Mouse (Mus musculus): ENCODE results near the gene Nmur1. TPM values are rescaled to one million over a fixed set of nuclear protein-coding genes. Genes with fewer than 3 reads are reported as not detected.

Nmur1 gene
- polyA plus RNA-seq, 1 experiment from 2014 or later, result not detected

DNA sequence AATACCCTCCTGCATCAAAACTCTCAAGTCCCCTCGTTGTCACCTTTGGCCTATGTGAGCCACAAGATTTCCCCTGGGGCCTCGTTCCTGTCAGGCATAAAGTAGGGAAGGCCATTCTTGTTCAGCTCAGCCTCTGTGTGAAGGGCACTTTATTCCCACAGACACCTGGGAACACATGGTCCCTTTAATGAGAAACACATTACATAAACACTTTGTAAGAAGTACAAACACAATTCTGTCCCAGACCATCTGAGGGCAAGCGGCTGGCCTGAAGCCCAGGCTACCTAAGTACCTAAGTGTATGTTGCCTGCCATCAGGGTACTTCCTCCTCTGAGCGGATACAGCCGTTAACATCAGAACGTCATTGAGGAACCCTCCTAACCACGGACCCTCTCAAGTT is 27.8 kb downstream of the Nmur1 start:
- DNase-seq (no peak), ATAC-seq (no peak)
- Histone ChIP-seq H3K4me2 (ENCODE audit: low read depth, low read length) (no peak overlapping the region), H3K27me3 (ENCODE audit: insufficient read depth, low read length) (no peaks in the 10 kb centered on the region), H3K4me3 (ENCODE audit: low read depth, low read length) (no peak overlapping the region), H3K4me1 (ENCODE audit: insufficient read depth) (peaks cover 8% of the 10 kb centered on the region; the same call in 1 of the 2 replicates), H3K9ac (replicated peaks) (no peak overlapping the region), H3K9me3 (ENCODE audit: low read length) (no peaks in the 10 kb centered on the region), H3K27ac (ENCODE audit: low read depth) (peak overlapping the region; percentile 23; the same call in 1 of the 2 replicates), H3K36me3 (replicated peaks; ENCODE audit: insufficient read depth, low read length) (no peaks in the 10 kb centered on the region)
- no peak for TF ChIP-seq EP300 (IDR thresholded peaks at IDR 0.05; ENCODE audit: low read depth)
- TF ChIP-seq CTCF (IDR thresholded peaks at IDR 0.05; ENCODE audit: low read depth), result no peak
- WGBS (ENCODE audit: insufficient replicate concordance), result 45% methylated on average over 7 of the region's 7 CpGs

- no peak for ATAC-seq
- Histone ChIP-seq H3K36me3 (replicated peaks; ENCODE audit: insufficient read depth, low read length) (no peaks in the 10 kb centered on the region), H3K9ac (replicated peaks) (no peak overlapping the region)
These were observed 28.4 kb downstream of the Nmur1 start for GRCm38 (mm10) chr1:86397621-86398020.

DNA sequence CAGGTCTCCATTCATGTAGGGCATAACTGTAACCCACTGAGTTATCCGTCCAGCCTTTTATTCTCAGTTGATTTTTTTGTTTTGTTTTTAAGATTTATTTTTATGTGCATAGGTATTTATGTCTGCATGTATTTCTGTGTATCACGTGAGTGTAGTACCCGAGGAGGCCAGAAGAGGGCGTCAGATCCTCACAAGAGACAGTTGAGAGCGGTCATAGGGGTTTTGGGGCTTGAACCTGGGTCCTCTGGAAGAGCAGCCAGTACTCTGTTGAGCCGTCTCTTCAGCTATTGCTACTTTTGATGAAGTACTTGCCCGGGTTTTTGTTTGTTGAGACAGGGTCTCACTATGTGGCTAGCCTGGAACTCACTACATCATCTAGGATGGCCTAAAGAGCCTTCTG is 30.1 kb downstream of the Nmur1 start:
- Histone ChIP-seq H3K9ac (replicated peaks) (no peak overlapping the region), H3K36me3 (replicated peaks; ENCODE audit: insufficient read depth, low read length) (no peaks in the 10 kb centered on the region), H3K9me3 (ENCODE audit: low read length) (no peaks in the 10 kb centered on the region), H3K4me3 (ENCODE audit: low read depth, low read length) (no peak overlapping the region), H3K4me1 (ENCODE audit: insufficient read depth) (peaks cover 8% of the 10 kb centered on the region; the same call in 1 of the 2 replicates), H3K27me3 (ENCODE audit: insufficient read depth, low read length) (no peaks in the 10 kb centered on the region), H3K4me2 (ENCODE audit: low read depth, low read length) (no peak overlapping the region), H3K27ac (ENCODE audit: low read depth) (no peak overlapping the region)
- peak; percentile 42 for DNase-seq
- 65% methylated on average over 7 of the region's 7 CpGs for WGBS (ENCODE audit: insufficient replicate concordance)
- no peak for ATAC-seq
- no peak for TF ChIP-seq EP300 (IDR thresholded peaks at IDR 0.05; ENCODE audit: low read depth)
- TF ChIP-seq CTCF (IDR thresholded peaks at IDR 0.05; ENCODE audit: low read depth), result peak; percentile 53

More at GRCm38 (mm10) chr1:86397621-86398020, 28.4 kb downstream of the Nmur1 start:
- no peak overlapping the region for H3K4me2 ChIP-seq (ENCODE audit: low read depth, low read length)
- no peak overlapping the region for H3K4me3 ChIP-seq (ENCODE audit: low read depth, low read length)
- DNase-seq, result no peak
- H3K4me1 ChIP-seq (ENCODE audit: insufficient read depth), result peaks cover 8% of the 10 kb centered on the region; the same call in 1 of the 2 replicates
- H3K27me3 ChIP-seq (ENCODE audit: insufficient read depth, low read length), result no peaks in the 10 kb centered on the region
- H3K27ac ChIP-seq (ENCODE audit: low read depth), result peak overlapping the region; percentile 23; the same call in 1 of the 2 replicates
- TF ChIP-seq CTCF (IDR thresholded peaks at IDR 0.05; ENCODE audit: low read depth), result no peak
- TF ChIP-seq EP300 (IDR thresholded peaks at IDR 0.05; ENCODE audit: low read depth), result no peak
- WGBS (ENCODE audit: insufficient replicate concordance), result 78% methylated on average over 8 of the region's 8 CpGs
- H3K9me3 ChIP-seq (ENCODE audit: low read length), result no peaks in the 10 kb centered on the region

- DNase-seq, result no peak
- 49% methylated on average over 3 of the region's 3 CpGs for WGBS (ENCODE audit: insufficient replicate concordance)
These were observed 31.8 kb downstream of the Nmur1 start for GRCm38 (mm10) chr1:86394246-86394645.

DNA sequence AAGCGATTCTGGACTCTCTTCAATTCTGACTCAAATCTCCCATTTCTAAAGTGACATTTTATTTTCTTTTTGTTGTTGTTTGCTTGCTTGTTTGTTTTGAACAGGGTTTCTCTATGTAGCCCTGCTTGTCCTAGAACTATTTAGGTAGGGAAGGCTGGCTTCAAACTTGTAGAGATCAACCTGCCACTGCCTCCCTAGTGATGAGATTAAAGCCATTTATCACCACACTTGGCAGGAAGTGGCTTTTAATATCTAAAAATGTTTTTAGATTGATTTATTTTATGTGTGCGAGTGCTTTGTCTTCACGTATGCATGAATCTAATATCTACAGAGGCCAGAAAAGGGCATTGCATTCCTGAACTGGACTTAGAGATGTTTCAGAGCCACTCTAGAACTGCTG is 32.8 kb downstream of the Nmur1 start:
- no peaks in the 10 kb centered on the region for H3K27me3 ChIP-seq (ENCODE audit: insufficient read depth, low read length)
- no peak overlapping the region for H3K27ac ChIP-seq (ENCODE audit: low read depth)
- H3K9ac ChIP-seq (replicated peaks), result no peak overlapping the region
- H3K4me3 ChIP-seq (ENCODE audit: low read depth, low read length), result no peak overlapping the region
- no peaks in the 10 kb centered on the region for H3K9me3 ChIP-seq (ENCODE audit: low read length)
- H3K36me3 ChIP-seq (replicated peaks; ENCODE audit: insufficient read depth, low read length), result no peaks in the 10 kb centered on the region
- H3K4me2 ChIP-seq (ENCODE audit: low read depth, low read length), result no peak overlapping the region
- 55% methylated on average over 3 of the region's 3 CpGs for WGBS (ENCODE audit: insufficient replicate concordance)
- 0 out of 2 replicates have a peak, but pooled peaks cover 3% of the 10 kb centered on the region for H3K4me1 ChIP-seq (ENCODE audit: insufficient read depth)
- ATAC-seq, result no peak
- no peak for DNase-seq
- TF ChIP-seq EP300 (IDR thresholded peaks at IDR 0.05; ENCODE audit: low read depth) (no peak), CTCF (IDR thresholded peaks at IDR 0.05; ENCODE audit: low read depth) (no peak)

More at GRCm38 (mm10) chr1:86394246-86394645, 31.8 kb downstream of the Nmur1 start:
- no peak overlapping the region for H3K4me3 ChIP-seq (ENCODE audit: low read depth, low read length)
- H3K36me3 ChIP-seq (replicated peaks; ENCODE audit: insufficient read depth, low read length), result no peaks in the 10 kb centered on the region
- H3K4me2 ChIP-seq (ENCODE audit: low read depth, low read length), result no peak overlapping the region
- H3K9ac ChIP-seq (replicated peaks), result no peak overlapping the region
- H3K9me3 ChIP-seq (ENCODE audit: low read length), result no peaks in the 10 kb centered on the region
- H3K27ac ChIP-seq (ENCODE audit: low read depth), result no peak overlapping the region
- TF ChIP-seq EP300 (IDR thresholded peaks at IDR 0.05; ENCODE audit: low read depth) (no peak), CTCF (IDR thresholded peaks at IDR 0.05; ENCODE audit: low read depth) (no peak)
- H3K27me3 ChIP-seq (ENCODE audit: insufficient read depth, low read length), result no peaks in the 10 kb centered on the region
- peaks cover 8% of the 10 kb centered on the region; the same call in 1 of the 2 replicates for H3K4me1 ChIP-seq (ENCODE audit: insufficient read depth)
- ATAC-seq, result 0 out of 2 replicates have a peak, but pooled peaks have one; percentile 8

DNA sequence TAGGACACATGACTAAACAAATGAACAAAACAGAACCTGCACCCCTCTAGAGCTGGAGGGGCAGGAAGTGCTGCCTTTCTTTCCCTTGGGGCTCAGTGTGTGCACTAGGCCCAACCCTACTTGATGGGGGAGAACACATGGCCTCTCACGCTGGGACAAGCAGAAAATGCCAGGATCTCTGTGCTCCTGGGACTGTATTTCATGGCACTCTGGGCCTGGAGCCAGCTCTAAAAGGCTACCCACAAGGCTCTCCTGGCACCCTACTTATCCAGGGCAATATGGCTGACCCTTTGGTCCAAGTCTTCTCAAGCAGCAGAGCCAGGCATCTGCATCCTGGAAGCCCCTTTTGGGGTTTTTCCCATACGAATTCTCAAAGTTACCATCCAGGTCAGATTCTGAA is 34.6 kb downstream of the Nmur1 start:
- Histone ChIP-seq H3K27ac (ENCODE audit: low read depth) (no peak overlapping the region), H3K36me3 (replicated peaks; ENCODE audit: insufficient read depth, low read length) (no peaks in the 10 kb centered on the region), H3K27me3 (ENCODE audit: insufficient read depth, low read length) (no peaks in the 10 kb centered on the region), H3K9me3 (ENCODE audit: low read length) (no peaks in the 10 kb centered on the region), H3K9ac (replicated peaks) (no peak overlapping the region), H3K4me3 (ENCODE audit: low read depth, low read length) (no peak overlapping the region), H3K4me2 (ENCODE audit: low read depth, low read length) (no peak overlapping the region), H3K4me1 (ENCODE audit: insufficient read depth) (no peaks in the 10 kb centered on the region)
- TF ChIP-seq EP300 (IDR thresholded peaks at IDR 0.05; ENCODE audit: low read depth), result no peak
- TF ChIP-seq CTCF (IDR thresholded peaks at IDR 0.05; ENCODE audit: low read depth), result no peak
- DNase-seq, result no peak
- WGBS (ENCODE audit: insufficient replicate concordance), result 84% methylated on average over 2 of the region's 2 CpGs
- ATAC-seq, result no peak
